Mouse (Mus musculus) hindbrain, embryonic 16.5 days (tissue): ENCODE results near the gene Kctd10. TPM values are rescaled to one million over a fixed set of nuclear protein-coding genes. Genes with fewer than 3 reads are reported as not detected.

Experiments used
- ATAC-seq: fragments of 200-750 bp; cut with Nextera tagmentation; 2 replicates; pipeline ENCODE4 v1.8.0; 2017; ENCODE audit warnings: moderate TSS enrichment, moderate library complexity
- H3K27ac ChIP-seq: fragments of 300-500 bp; sonication (generic); 2 replicates; pipeline ENCODE4 v1.5.1; 2014; ENCODE audit warnings: low read depth, mild to moderate bottlenecking, control low read depth, low read length, moderate library complexity
- H3K27me3 ChIP-seq: fragments of 300-500 bp; sonication (generic); replicated peaks from 2 replicates; pipeline ENCODE4 v1.6.1; 2014; ENCODE audit warnings: low read length; ENCODE audit not compliant: control insufficient read depth, insufficient read depth
- H3K36me3 ChIP-seq: fragments of 300-500 bp; sonication (generic); 2 replicates; pipeline ENCODE4 v1.6.1; 2014; ENCODE audit warnings: mild to moderate bottlenecking, low read length, moderate library complexity, mixed read lengths; ENCODE audit not compliant: control insufficient read depth, insufficient read depth
- H3K4me1 ChIP-seq: fragments of 300-500 bp; sonication (generic); 2 replicates; pipeline ENCODE4 v1.6.1; 2014; ENCODE audit warnings: low read depth, low read length; ENCODE audit not compliant: control insufficient read depth, insufficient read depth
- H3K4me2 ChIP-seq: fragments of 300-500 bp; sonication (generic); 2 replicates; pipeline ENCODE4 v1.6.1; 2014; ENCODE audit warnings: mild to moderate bottlenecking, low read length, control low read depth, moderate library complexity
- H3K4me3 ChIP-seq: fragments of 300-500 bp; sonication (generic); 2 replicates; pipeline ENCODE4 v1.5.1; 2014; ENCODE audit warnings: mild to moderate bottlenecking, low read length, control low read depth, moderate library complexity
- H3K9ac ChIP-seq: fragments of 300-500 bp; sonication (generic); 2 replicates; pipeline ENCODE4 v1.6.1; 2014; ENCODE audit warnings: low read depth, mild to moderate bottlenecking, control low read depth, low read length, moderate library complexity
- H3K9me3 ChIP-seq: fragments of 300-500 bp; sonication (generic); 2 replicates; pipeline ENCODE4 v1.6.1; 2014; ENCODE audit warnings: mild to moderate bottlenecking, low read length, moderate library complexity; ENCODE audit not compliant: control insufficient read depth
- WGBS: fragments of 180-500 bp; shearing (Covaris S2); extraction: QIAGEN DNeasy Blood & Tissue Kit; methylation state at CpG from one replicate; pipeline ENCODE4 v1.1.7; 2014; 5-methylcytosine and 5-hydroxymethylcytosine counted together
- polyA plus RNA-seq: library from polyadenylated mRNA; unstranded; fragments of >200 nt; fragmentation: Nextera tagmentation; extraction: Ambion mirVana; gene quantifications from 2 replicates; pipeline ENCODE4 v1.2.1, GENCODE M21; 2015

The Kctd10 gene
- polyA plus RNA-seq, 1 experiment from 2014 or later = 59.3 TPM

GRCm38 (mm10) chr5:114359586-114359985, 20.7 kb downstream of the Kctd10 start:
- Histone ChIP-seq H3K9ac (no peak overlapping the region), H3K4me2 (no peak overlapping the region), H3K27me3 (no peaks in the 10 kb centered on the region), H3K9me3 (no peaks in the 10 kb centered on the region), H3K4me1 (peaks cover 9% of the 10 kb centered on the region), H3K36me3 (peaks cover 12% of the 10 kb centered on the region; the same call in 1 of the 2 replicates), H3K27ac (no peak overlapping the region), H3K4me3 (no peak overlapping the region)
- WGBS = 66% methylated on average over 8 of the region's 8 CpGs
- no peak for ATAC-seq

- WGBS = 57% methylated on average over 10 of the region's 10 CpGs
- no peak overlapping the region for H3K4me2 ChIP-seq
- H3K36me3 ChIP-seq = peaks cover 12% of the 10 kb centered on the region; the same call in 1 of the 2 replicates
- ATAC-seq = peak; percentile 60; the same call in 1 of the 2 replicates
- no peaks in the 10 kb centered on the region for H3K27me3 ChIP-seq
- peaks cover 9% of the 10 kb centered on the region for H3K4me1 ChIP-seq
- H3K9me3 ChIP-seq = no peaks in the 10 kb centered on the region
- no peak overlapping the region for H3K27ac ChIP-seq
- no peak overlapping the region for H3K9ac ChIP-seq
- no peak overlapping the region for H3K4me3 ChIP-seq
These were observed 21.5 kb downstream of the Kctd10 start for GRCm38 (mm10) chr5:114358833-114359232.

- Histone ChIP-seq H3K4me3 (no peak overlapping the region), H3K4me2 (no peak overlapping the region), H3K27ac (no peak overlapping the region), H3K4me1 (peaks cover 9% of the 10 kb centered on the region), H3K9ac (no peak overlapping the region), H3K27me3 (no peaks in the 10 kb centered on the region), H3K9me3 (no peaks in the 10 kb centered on the region), H3K36me3 (peaks cover 5% of the 10 kb centered on the region; the same call in 1 of the 2 replicates)
- ATAC-seq = peak; percentile 59
- 51% methylated on average over 23 of the region's 23 CpGs for WGBS
These were observed 23.2 kb downstream of the Kctd10 start for GRCm38 (mm10) chr5:114356936-114357751.

GRCm38 (mm10) chr5:114356250-114356935, 23.9 kb downstream of the Kctd10 start:
- 28% methylated on average over 7 of the region's 7 CpGs for WGBS
- Histone ChIP-seq H3K27ac (no peak overlapping the region), H3K9me3 (no peaks in the 10 kb centered on the region), H3K27me3 (no peaks in the 10 kb centered on the region), H3K4me1 (peaks cover 9% of the 10 kb centered on the region), H3K4me2 (no peak overlapping the region), H3K4me3 (no peak overlapping the region), H3K9ac (no peak overlapping the region), H3K36me3 (peaks cover 5% of the 10 kb centered on the region; the same call in 1 of the 2 replicates)
- peak; percentile 74 for ATAC-seq

GRCm38 (mm10) chr5:114351490-114351889, 28.8 kb downstream of the Kctd10 start:
- H3K9me3 ChIP-seq = no peaks in the 10 kb centered on the region
- no peak overlapping the region for H3K9ac ChIP-seq
- H3K4me3 ChIP-seq = no peak overlapping the region
- H3K27me3 ChIP-seq = no peaks in the 10 kb centered on the region
- no peak overlapping the region for H3K27ac ChIP-seq
- H3K4me2 ChIP-seq = no peak overlapping the region
- 68% methylated on average over 10 of the region's 10 CpGs for WGBS
- H3K36me3 ChIP-seq = no peaks in the 10 kb centered on the region
- no peaks in the 10 kb centered on the region for H3K4me1 ChIP-seq
- no peak for ATAC-seq

GRCm38 (mm10) chr5:114347005-114347404, 33.3 kb downstream of the Kctd10 start:
- Histone ChIP-seq H3K4me1 (no peaks in the 10 kb centered on the region), H3K27ac (no peak overlapping the region), H3K36me3 (no peaks in the 10 kb centered on the region), H3K4me2 (no peak overlapping the region), H3K4me3 (no peak overlapping the region), H3K27me3 (no peaks in the 10 kb centered on the region), H3K9ac (no peak overlapping the region), H3K9me3 (no peaks in the 10 kb centered on the region)
- ATAC-seq = no peak
- 84% methylated on average over 10 of the region's 10 CpGs for WGBS

- H3K27me3 ChIP-seq = no peaks in the 10 kb centered on the region
- no peaks in the 10 kb centered on the region for H3K36me3 ChIP-seq
- H3K4me3 ChIP-seq = no peak overlapping the region
- H3K27ac ChIP-seq = no peak overlapping the region
- H3K9ac ChIP-seq = no peak overlapping the region
- no peak overlapping the region for H3K4me2 ChIP-seq
- ATAC-seq = no peak
- no peaks in the 10 kb centered on the region for H3K9me3 ChIP-seq
- H3K4me1 ChIP-seq = no peaks in the 10 kb centered on the region
- WGBS = 71% methylated on average over 3 of the region's 3 CpGs
These were observed 34.8 kb downstream of the Kctd10 start for GRCm38 (mm10) chr5:114345538-114345937.

- Histone ChIP-seq H3K9me3 (no peaks in the 10 kb centered on the region), H3K36me3 (no peaks in the 10 kb centered on the region), H3K9ac (no peak overlapping the region), H3K4me2 (no peak overlapping the region), H3K4me3 (no peak overlapping the region), H3K27ac (no peak overlapping the region), H3K4me1 (no peaks in the 10 kb centered on the region), H3K27me3 (no peaks in the 10 kb centered on the region)
- ATAC-seq = no peak
- 87% methylated on average over 7 of the region's 7 CpGs for WGBS
These were observed 36.7 kb downstream of the Kctd10 start for GRCm38 (mm10) chr5:114343612-114344011.

GRCm38 (mm10) chr5:114342996-114343395, 37.3 kb downstream of the Kctd10 start:
- Histone ChIP-seq H3K36me3 (no peaks in the 10 kb centered on the region), H3K9ac (no peak overlapping the region), H3K4me1 (no peaks in the 10 kb centered on the region), H3K4me2 (no peak overlapping the region), H3K27ac (no peak overlapping the region), H3K27me3 (no peaks in the 10 kb centered on the region), H3K9me3 (no peaks in the 10 kb centered on the region), H3K4me3 (no peak overlapping the region)
- 87% methylated on average over 5 of the region's 5 CpGs for WGBS
- no peak for ATAC-seq
